Mouse (Mus musculus): ENCODE results near the gene Cat. TPM values are rescaled to one million over a fixed set of nuclear protein-coding genes. Genes with fewer than 3 reads are reported as not detected.

Cat gene
- polyA plus RNA-seq, 1 experiment from 2014 or later: 95.8 TPM

GRCm38 (mm10) chr2:103480871-103481270 is 4.1 kb downstream of the Cat start:
- 97% methylated on average over 4 of the region's 4 CpGs for WGBS

GRCm38 (mm10) chr2:103480240-103480639 is 4.7 kb downstream of the Cat start:
- H3K4me3 ChIP-seq (ENCODE audit: low read length): no peak overlapping the region
- no peaks in the 10 kb centered on the region for H3K27me3 ChIP-seq (replicated peaks; ENCODE audit: control insufficient read depth, insufficient read depth, low read length)
- WGBS: 90% methylated on average over 8 of the region's 8 CpGs
- H3K4me2 ChIP-seq (ENCODE audit: low read length): no peak overlapping the region
- peaks cover 13% of the 10 kb centered on the region for H3K4me1 ChIP-seq (ENCODE audit: control insufficient read depth, insufficient read depth, low read depth, low read length)
- H3K27ac ChIP-seq (ENCODE audit: low read depth, low read length): no peak overlapping the region
- no peak overlapping the region for H3K9ac ChIP-seq (ENCODE audit: low read depth, low read length)
- 0 out of 2 replicates have a peak, but pooled peaks cover 4% of the 10 kb centered on the region for H3K36me3 ChIP-seq (ENCODE audit: control insufficient read depth, insufficient read depth, low read length)
- no peaks in the 10 kb centered on the region for H3K9me3 ChIP-seq (ENCODE audit: control insufficient read depth, low read length)
- ATAC-seq: no peak

More at GRCm38 (mm10) chr2:103480871-103481270, 4.1 kb downstream of the Cat start:
- H3K27me3 ChIP-seq (replicated peaks; ENCODE audit: control insufficient read depth, insufficient read depth, low read length): no peaks in the 10 kb centered on the region
- no peak overlapping the region for H3K27ac ChIP-seq (ENCODE audit: low read depth, low read length)
- H3K4me2 ChIP-seq (ENCODE audit: low read length): no peak overlapping the region
- no peak overlapping the region for H3K9ac ChIP-seq (ENCODE audit: low read depth, low read length)
- H3K4me1 ChIP-seq (ENCODE audit: control insufficient read depth, insufficient read depth, low read depth, low read length): peaks cover 16% of the 10 kb centered on the region
- no peak for ATAC-seq
- H3K36me3 ChIP-seq (ENCODE audit: control insufficient read depth, insufficient read depth, low read length): no peaks in the 10 kb centered on the region
- H3K9me3 ChIP-seq (ENCODE audit: control insufficient read depth, low read length): no peaks in the 10 kb centered on the region
- H3K4me3 ChIP-seq (ENCODE audit: low read length): no peak overlapping the region

DNA sequence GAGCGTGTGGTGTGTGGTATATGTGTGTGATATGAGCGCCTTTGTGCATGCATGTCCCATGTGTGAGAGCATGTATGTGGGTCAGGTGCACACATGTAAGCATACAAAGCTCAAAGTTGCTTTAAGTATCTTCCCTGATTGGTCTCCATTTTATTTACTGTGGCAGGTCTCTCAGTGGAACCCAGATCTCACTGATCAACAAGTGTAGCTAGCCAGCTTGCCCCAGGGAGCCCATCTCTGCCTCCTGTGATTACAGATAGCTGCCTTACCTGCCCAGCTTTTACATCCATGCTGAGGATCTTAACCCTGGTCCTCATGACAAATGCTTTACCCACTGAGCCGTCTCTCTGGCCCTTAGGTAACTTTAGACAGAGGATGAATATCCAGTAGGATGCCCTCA is 6.6 kb downstream of the Cat start:
- Histone ChIP-seq H3K4me2 (ENCODE audit: low read length) (no peak overlapping the region), H3K36me3 (ENCODE audit: control insufficient read depth, insufficient read depth, low read length) (0 out of 2 replicates have a peak, but pooled peaks cover 6% of the 10 kb centered on the region), H3K27me3 (replicated peaks; ENCODE audit: control insufficient read depth, insufficient read depth, low read length) (no peaks in the 10 kb centered on the region), H3K9me3 (ENCODE audit: control insufficient read depth, low read length) (no peaks in the 10 kb centered on the region), H3K4me1 (ENCODE audit: control insufficient read depth, insufficient read depth, low read depth, low read length) (peaks cover 3% of the 10 kb centered on the region), H3K9ac (ENCODE audit: low read depth, low read length) (no peak overlapping the region), H3K27ac (ENCODE audit: low read depth, low read length) (no peak overlapping the region), H3K4me3 (ENCODE audit: low read length) (no peak overlapping the region)
- WGBS: 97% methylated on average over 3 of the region's 3 CpGs
- no peak for ATAC-seq

- Histone ChIP-seq H3K4me3 (ENCODE audit: low read length) (no peak overlapping the region), H3K9me3 (ENCODE audit: control insufficient read depth, low read length) (no peaks in the 10 kb centered on the region), H3K4me1 (ENCODE audit: control insufficient read depth, insufficient read depth, low read depth, low read length) (no peaks in the 10 kb centered on the region), H3K9ac (ENCODE audit: low read depth, low read length) (no peak overlapping the region), H3K36me3 (ENCODE audit: control insufficient read depth, insufficient read depth, low read length) (peaks cover 11% of the 10 kb centered on the region; the same call in 1 of the 2 replicates), H3K27ac (ENCODE audit: low read depth, low read length) (no peak overlapping the region), H3K4me2 (ENCODE audit: low read length) (no peak overlapping the region), H3K27me3 (replicated peaks; ENCODE audit: control insufficient read depth, insufficient read depth, low read length) (no peaks in the 10 kb centered on the region)
- no peak for ATAC-seq
- WGBS: 89% methylated on average over 4 of the region's 4 CpGs
These were observed 7.5 kb downstream of the Cat start for GRCm38 (mm10) chr2:103477456-103477855.

GRCm38 (mm10) chr2:103476657-103477056 is 8.3 kb downstream of the Cat start:
- Histone ChIP-seq H3K9me3 (ENCODE audit: control insufficient read depth, low read length) (no peaks in the 10 kb centered on the region), H3K4me3 (ENCODE audit: low read length) (no peak overlapping the region)
- 90% methylated on average over 11 of the region's 11 CpGs for WGBS

DNA sequence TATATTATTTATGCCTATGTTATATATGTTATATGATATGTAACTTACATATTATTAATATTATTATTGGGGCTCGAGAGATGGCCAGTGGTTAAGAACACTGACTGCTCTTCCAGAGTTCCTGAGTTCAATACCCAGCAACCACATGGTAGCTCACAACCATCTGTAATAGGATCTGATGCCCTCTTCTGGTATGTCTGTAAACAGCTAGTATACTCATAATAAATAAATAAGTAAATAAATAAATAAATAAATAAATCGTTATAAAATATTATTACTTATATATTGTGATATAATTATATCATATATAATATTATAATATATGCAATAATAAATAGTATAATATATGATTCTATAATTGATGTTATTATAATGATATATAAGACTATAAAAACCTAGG is 8.8 kb downstream of the Cat start:
- H3K27ac ChIP-seq (ENCODE audit: low read depth, low read length): no peak overlapping the region
- H3K27me3 ChIP-seq (replicated peaks; ENCODE audit: control insufficient read depth, insufficient read depth, low read length): no peaks in the 10 kb centered on the region
- no peak for ATAC-seq
- no peak overlapping the region for H3K4me3 ChIP-seq (ENCODE audit: low read length)
- WGBS: 94% methylated on average over 2 of the region's 2 CpGs
- no peaks in the 10 kb centered on the region for H3K4me1 ChIP-seq (ENCODE audit: control insufficient read depth, insufficient read depth, low read depth, low read length)
- no peaks in the 10 kb centered on the region for H3K9me3 ChIP-seq (ENCODE audit: control insufficient read depth, low read length)
- H3K4me2 ChIP-seq (ENCODE audit: low read length): no peak overlapping the region
- peaks cover 11% of the 10 kb centered on the region; the same call in 1 of the 2 replicates for H3K36me3 ChIP-seq (ENCODE audit: control insufficient read depth, insufficient read depth, low read length)
- no peak overlapping the region for H3K9ac ChIP-seq (ENCODE audit: low read depth, low read length)

More at GRCm38 (mm10) chr2:103476657-103477056, 8.3 kb downstream of the Cat start:
- no peaks in the 10 kb centered on the region for H3K27me3 ChIP-seq (replicated peaks; ENCODE audit: control insufficient read depth, insufficient read depth, low read length)
- no peak overlapping the region for H3K9ac ChIP-seq (ENCODE audit: low read depth, low read length)
- H3K4me1 ChIP-seq (ENCODE audit: control insufficient read depth, insufficient read depth, low read depth, low read length): no peaks in the 10 kb centered on the region
- no peak for ATAC-seq
- peaks cover 11% of the 10 kb centered on the region; the same call in 1 of the 2 replicates for H3K36me3 ChIP-seq (ENCODE audit: control insufficient read depth, insufficient read depth, low read length)
- H3K4me2 ChIP-seq (ENCODE audit: low read length): no peak overlapping the region
- H3K27ac ChIP-seq (ENCODE audit: low read depth, low read length): no peak overlapping the region

DNA sequence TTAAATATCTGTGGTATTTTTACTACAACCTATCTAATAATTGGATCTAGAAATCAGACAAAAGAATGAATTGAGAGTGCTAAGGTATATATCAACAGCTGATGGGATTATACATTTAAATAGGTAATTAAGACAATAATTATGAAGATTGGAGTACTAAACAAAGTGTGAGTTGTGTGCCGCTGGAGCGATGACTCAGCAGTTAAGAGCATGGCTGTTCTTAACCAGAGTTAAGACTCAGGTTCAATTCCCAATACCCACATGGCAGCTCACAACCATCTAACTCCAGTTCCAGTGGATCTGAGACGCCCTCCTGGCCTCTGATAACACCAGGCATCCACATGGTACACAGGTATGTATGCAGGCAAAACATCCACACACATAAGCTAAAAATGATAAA is 11.6 kb downstream of the Cat start:
- Histone ChIP-seq H3K9me3 (ENCODE audit: control insufficient read depth, low read length) (no peaks in the 10 kb centered on the region), H3K27ac (ENCODE audit: low read depth, low read length) (no peak overlapping the region), H3K36me3 (ENCODE audit: control insufficient read depth, insufficient read depth, low read length) (peaks cover 16% of the 10 kb centered on the region; the same call in 1 of the 2 replicates), H3K4me2 (ENCODE audit: low read length) (no peak overlapping the region), H3K4me3 (ENCODE audit: low read length) (no peak overlapping the region), H3K9ac (ENCODE audit: low read depth, low read length) (no peak overlapping the region), H3K4me1 (ENCODE audit: control insufficient read depth, insufficient read depth, low read depth, low read length) (no peaks in the 10 kb centered on the region), H3K27me3 (replicated peaks; ENCODE audit: control insufficient read depth, insufficient read depth, low read length) (no peaks in the 10 kb centered on the region)
- no peak for ATAC-seq
- WGBS: 96% methylated on average over 3 of the region's 3 CpGs

DNA sequence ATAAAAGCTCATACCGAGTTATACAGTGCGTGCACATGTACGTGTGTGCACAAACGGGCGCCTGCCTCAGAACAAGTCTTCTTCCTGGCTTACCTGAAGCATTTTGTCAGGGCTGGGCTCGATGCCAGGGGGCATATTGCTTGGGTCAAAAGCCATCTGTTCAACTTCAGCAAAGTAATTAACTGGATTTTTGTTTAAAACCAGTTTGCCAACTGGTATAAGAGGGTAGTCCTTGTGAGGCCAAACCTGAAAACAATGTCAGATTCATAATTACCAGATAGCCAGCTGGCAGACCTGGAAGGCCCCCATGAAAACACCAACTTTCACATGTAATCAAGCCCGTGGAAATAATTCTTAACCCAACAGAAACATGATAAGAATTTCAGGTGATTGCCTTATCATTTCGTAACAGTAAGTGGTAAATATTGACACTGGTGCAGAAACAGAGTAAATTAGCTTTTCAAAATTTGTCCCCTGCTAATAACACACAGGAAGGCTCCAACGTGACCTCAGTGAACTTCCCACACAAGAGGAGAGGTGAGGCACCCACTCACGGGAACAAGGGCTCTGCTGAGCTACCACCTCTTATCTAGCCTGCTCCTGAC is 17.9 kb downstream of the Cat start:
- Histone ChIP-seq H3K4me2 (ENCODE audit: low read length) (no peak overlapping the region), H3K9me3 (ENCODE audit: control insufficient read depth, low read length) (no peaks in the 10 kb centered on the region), H3K27ac (ENCODE audit: low read depth, low read length) (no peak overlapping the region), H3K9ac (ENCODE audit: low read depth, low read length) (no peak overlapping the region), H3K27me3 (replicated peaks; ENCODE audit: control insufficient read depth, insufficient read depth, low read length) (no peaks in the 10 kb centered on the region), H3K4me3 (ENCODE audit: low read length) (no peak overlapping the region), H3K36me3 (ENCODE audit: control insufficient read depth, insufficient read depth, low read length) (peaks cover 16% of the 10 kb centered on the region), H3K4me1 (ENCODE audit: control insufficient read depth, insufficient read depth, low read depth, low read length) (no peaks in the 10 kb centered on the region)
- ATAC-seq: no peak
- WGBS: 90% methylated on average over 10 of the region's 10 CpGs

DNA sequence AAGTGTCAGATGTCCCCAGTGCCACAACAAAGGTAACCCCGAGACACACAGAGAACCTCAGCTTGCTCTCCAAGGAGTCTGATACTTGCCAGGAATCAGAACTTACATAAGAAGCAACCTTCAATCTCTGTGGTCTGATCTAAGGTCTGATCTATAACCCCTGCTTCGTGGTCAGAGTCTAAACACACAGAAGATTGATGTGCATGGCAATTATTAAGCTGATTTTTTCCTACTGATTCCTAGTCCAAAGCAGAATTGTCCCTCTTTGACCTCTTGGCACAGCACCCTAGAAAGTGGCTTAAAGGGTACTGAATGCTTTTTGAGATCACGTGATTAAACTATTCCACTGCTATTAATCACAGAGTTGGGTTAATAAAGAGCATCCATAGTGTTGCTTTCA is 18.7 kb downstream of the Cat start:
- 92% methylated on average over 3 of the region's 3 CpGs for WGBS
- Histone ChIP-seq H3K4me1 (ENCODE audit: control insufficient read depth, insufficient read depth, low read depth, low read length) (no peaks in the 10 kb centered on the region), H3K9ac (ENCODE audit: low read depth, low read length) (no peak overlapping the region), H3K27ac (ENCODE audit: low read depth, low read length) (no peak overlapping the region), H3K4me2 (ENCODE audit: low read length) (no peak overlapping the region), H3K36me3 (ENCODE audit: control insufficient read depth, insufficient read depth, low read length) (peaks cover 16% of the 10 kb centered on the region), H3K9me3 (ENCODE audit: control insufficient read depth, low read length) (no peaks in the 10 kb centered on the region), H3K4me3 (ENCODE audit: low read length) (no peak overlapping the region), H3K27me3 (replicated peaks; ENCODE audit: control insufficient read depth, insufficient read depth, low read length) (no peaks in the 10 kb centered on the region)
- ATAC-seq: no peak
